Mouse (Mus musculus): Measurements from ENCODE around the gene Prpf40a.

Gene Prpf40a

GRCm38 (mm10) chr2:53190684-53191511 lies at the start of gene Prpf40a:
Prpf40a (minus strand) TSS chr2:53191284.
- in situ Hi-C loops (cut with MboI, MseI), result loop anchor here in 1 of 2 experiments (10.0 kb wide), 1 partner anchor 446 kb away; the partner anchor contains the start of gene Stam2

GRCm38 (mm10) chr2:53222242-53222641 lies 31.2 kb upstream of the Prpf40a start:
- in situ Hi-C loops (cut with MboI, MseI), result no loop called here

- in situ Hi-C loops (cut with MboI, MseI), result no loop called here
Measured at GRCm38 (mm10) chr2:53213493-53213892, 22.4 kb upstream of the Prpf40a start.

GRCm38 (mm10) chr2:53206749-53207148 lies 15.7 kb upstream of the Prpf40a start:
- in situ Hi-C loops (cut with MboI, MseI), result no loop called here

GRCm38 (mm10) chr2:53204373-53205274 lies 13.5 kb upstream of the Prpf40a start:
- in situ Hi-C loops (cut with MboI, MseI), result no loop called here

GRCm38 (mm10) chr2:53200164-53200885 lies 9.2 kb upstream of the Prpf40a start:
- in situ Hi-C loops (cut with MboI, MseI), result no loop called here

- in situ Hi-C loops (cut with MboI, MseI), result loop anchor here in 1 of 2 experiments (10.0 kb wide), 1 partner anchor 454 kb away; the partner anchor contains the start of gene Stam2
Measured at GRCm38 (mm10) chr2:53199203-53199602, 8.1 kb upstream of the Prpf40a start.

- in situ Hi-C loops (cut with MboI, MseI), result loop anchor here in 1 of 2 experiments (10.0 kb wide), 1 partner anchor 452 kb away; the partner anchor contains the start of gene Stam2
Measured at GRCm38 (mm10) chr2:53196431-53196830, 5.3 kb upstream of the Prpf40a start.

GRCm38 (mm10) chr2:53192386-53192785 lies 1.3 kb upstream of the Prpf40a start:
- in situ Hi-C loops (cut with MboI, MseI), result loop anchor here in 1 of 2 experiments (10.0 kb wide), 1 partner anchor 448 kb away; the partner anchor contains the start of gene Stam2

- in situ Hi-C loops (cut with MboI, MseI), result loop anchor here in 1 of 2 experiments (10.0 kb wide), 1 partner anchor 447 kb away; the partner anchor contains the start of gene Stam2
Measured at GRCm38 (mm10) chr2:53191523-53192220, 588 bp upstream of the Prpf40a start, which contains the start of gene Arl6ip6. Arl6ip6 (plus strand) TSS chr2:53191726.

- in situ Hi-C loops (cut with MboI, MseI), result loop anchor here in 1 of 2 experiments (10.0 kb wide), 1 partner anchor 445 kb away; the partner anchor contains the start of gene Stam2
Measured at GRCm38 (mm10) chr2:53189811-53190210, 1.3 kb downstream of the Prpf40a start.

- in situ Hi-C loops (cut with MboI, MseI), result loop anchor here in 1 of 2 experiments (10.0 kb wide), 1 partner anchor 1095 kb away; no protein-coding TSS in a partner anchor
Measured at GRCm38 (mm10) chr2:53179876-53180275, 11.2 kb downstream of the Prpf40a start.

GRCm38 (mm10) chr2:53178966-53179365 lies 12.1 kb downstream of the Prpf40a start:
- in situ Hi-C loops (cut with MboI, MseI), result loop anchor here in 1 of 2 experiments (10.0 kb wide), 1 partner anchor 1094 kb away; no protein-coding TSS in a partner anchor

GRCm38 (mm10) chr2:53173966-53174365 lies 17.1 kb downstream of the Prpf40a start:
- in situ Hi-C loops (cut with MboI, MseI), result loop anchor here in 1 of 2 experiments (10.0 kb wide), 1 partner anchor 1089 kb away; no protein-coding TSS in a partner anchor

GRCm38 (mm10) chr2:53146852-53147251 lies 44.2 kb downstream of the Prpf40a start:
- in situ Hi-C loops (cut with MboI, MseI), result loop anchor here in 1 of 2 experiments (10.0 kb wide), 1 partner anchor 1052 kb away; no protein-coding TSS in a partner anchor

- in situ Hi-C loops (cut with MboI, MseI), result loop anchor here in 1 of 2 experiments (10.0 kb wide), 1 partner anchor 1017 kb away; no protein-coding TSS in a partner anchor
Measured at GRCm38 (mm10) chr2:53131567-53131966, 59.5 kb downstream of the Prpf40a start.

- in situ Hi-C loops (cut with MboI, MseI), result no loop called here
Measured at GRCm38 (mm10) chr2:53129070-53129469, 62.0 kb downstream of the Prpf40a start.

GRCm38 (mm10) chr2:53125998-53126397 lies 65.1 kb downstream of the Prpf40a start:
- in situ Hi-C loops (cut with MboI, MseI), result no loop called here

- in situ Hi-C loops (cut with MboI, MseI), result no loop called here
Measured at GRCm38 (mm10) chr2:53121797-53122196, 69.3 kb downstream of the Prpf40a start.

- in situ Hi-C loops (cut with MboI, MseI), result no loop called here
Measured at GRCm38 (mm10) chr2:53108547-53108946, 82.5 kb downstream of the Prpf40a start.
